Mouse (Mus musculus): ENCODE measurements at regions not wholly inside any gene's neighbourhood (a gene's known extent, or its start where the extent isn't known, plus 50 kb on each side); places are given as distances from the start of the nearest gene placed in this dataset.

- TF ChIP-seq CTCF (IDR thresholded peaks at IDR 0.05; ENCODE audit: control insufficient read depth, insufficient read depth, insufficient read length) (no peak), MYOG (IDR thresholded peaks at IDR 0.05; ENCODE audit: control insufficient read depth, extremely low read depth, insufficient read length) (no peak), MAX (IDR thresholded peaks at IDR 0.05) (no peak), USF1 (IDR thresholded peaks at IDR 0.05; ENCODE audit: low read depth) (no peak), FOSL1 (IDR thresholded peaks at IDR 0.05; ENCODE audit: insufficient read depth, low read length, poor library complexity, severe bottlenecking) (no peak)
These were observed 1201.1 kb upstream of the Tacstd2 start for GRCm38 (mm10) chr6:68736647-68737046.

Measured in C2C12 (cell line).